Mouse (Mus musculus): ENCODE measurements around the gene Kcnq1.

DNA sequence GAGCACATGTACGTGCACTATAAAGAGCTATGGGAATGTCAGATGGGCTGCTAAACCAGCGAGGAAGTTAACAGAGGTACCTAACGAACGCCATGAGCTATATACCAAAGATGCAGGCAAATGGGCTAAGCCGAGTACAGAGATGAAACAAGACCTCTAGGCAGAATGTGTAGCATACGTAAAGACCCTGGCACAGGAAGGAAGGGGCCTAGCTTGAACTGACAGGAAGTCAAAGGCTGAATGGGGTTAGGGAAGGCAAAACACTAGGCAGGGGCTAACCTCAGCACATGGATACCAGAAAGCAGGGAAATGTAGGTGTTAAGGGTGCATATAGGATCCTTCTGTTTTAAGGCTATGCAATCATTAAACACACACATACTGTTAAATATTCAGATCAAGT lies 298.1 kb downstream of the Kcnq1 start:
- no peak for TF ChIP-seq CTCF (IDR thresholded peaks at IDR 0.05; ENCODE audit: borderline replicate concordance, insufficient read depth, low read depth, low read length)
- TF ChIP-seq POLR2A (IDR thresholded peaks at IDR 0.05; ENCODE audit: borderline replicate concordance, insufficient read depth, low read length), result no peak
